Mouse (Mus musculus) inflammation-experienced regulatory T-cells, adult 6 months (primary cell): ENCODE results near the gene Mrpl50. TPM values are rescaled to one million over a fixed set of nuclear protein-coding genes. Genes with fewer than 3 reads are reported as not detected.
"Not testable (repeated sequence)": the region's sequence is repeated elsewhere in the genome, so short reads cannot be mapped to it uniquely, and the experiment has no call there.

Source experiments
- ATAC-seq: one replicate; pipeline ENCODE4 v1.8.0; 2017
- polyA plus RNA-seq, 3 experiments: library from polyadenylated mRNA; unstranded; fragments of 100-300 nt; shearing (Covaris generic); gene quantifications; one replicate each; pipeline ENCODE4 v1.2.1; 2017

Mrpl50 gene
- polyA plus RNA-seq: 10 to 100 TPM; 29.4 to 38.3 (median 36.0) TPM

- peak; percentile 100 for ATAC-seq
Observed at GRCm38 (mm10) chr4:49520572-49521340, at the start of gene Mrpl50, which contains the start of gene Zfp189. Mrpl50 (minus strand) TSS chr4:49521093. Zfp189 (plus strand) TSS chr4:49521176.

DNA sequence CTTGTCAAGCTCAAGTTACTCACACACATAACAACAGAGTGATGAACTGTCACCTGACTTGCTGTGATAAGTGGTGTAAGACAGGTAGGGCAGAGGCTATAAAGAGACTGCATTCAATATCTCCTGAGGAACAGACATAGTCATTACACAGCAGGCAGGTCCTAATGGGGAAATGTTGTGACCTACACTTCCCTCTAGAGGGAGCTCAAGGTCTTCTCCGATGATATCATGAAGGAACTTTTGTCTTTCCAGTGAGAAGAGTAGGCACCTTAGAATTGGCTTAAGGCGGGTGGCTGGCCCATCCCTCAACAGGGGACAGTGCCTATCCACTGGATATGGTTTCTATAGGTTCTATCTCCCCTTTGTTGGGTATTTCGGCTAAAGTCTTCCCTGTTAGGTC lies 46.7 kb upstream of the Mrpl50 start:
- peak; percentile 80 for ATAC-seq

DNA sequence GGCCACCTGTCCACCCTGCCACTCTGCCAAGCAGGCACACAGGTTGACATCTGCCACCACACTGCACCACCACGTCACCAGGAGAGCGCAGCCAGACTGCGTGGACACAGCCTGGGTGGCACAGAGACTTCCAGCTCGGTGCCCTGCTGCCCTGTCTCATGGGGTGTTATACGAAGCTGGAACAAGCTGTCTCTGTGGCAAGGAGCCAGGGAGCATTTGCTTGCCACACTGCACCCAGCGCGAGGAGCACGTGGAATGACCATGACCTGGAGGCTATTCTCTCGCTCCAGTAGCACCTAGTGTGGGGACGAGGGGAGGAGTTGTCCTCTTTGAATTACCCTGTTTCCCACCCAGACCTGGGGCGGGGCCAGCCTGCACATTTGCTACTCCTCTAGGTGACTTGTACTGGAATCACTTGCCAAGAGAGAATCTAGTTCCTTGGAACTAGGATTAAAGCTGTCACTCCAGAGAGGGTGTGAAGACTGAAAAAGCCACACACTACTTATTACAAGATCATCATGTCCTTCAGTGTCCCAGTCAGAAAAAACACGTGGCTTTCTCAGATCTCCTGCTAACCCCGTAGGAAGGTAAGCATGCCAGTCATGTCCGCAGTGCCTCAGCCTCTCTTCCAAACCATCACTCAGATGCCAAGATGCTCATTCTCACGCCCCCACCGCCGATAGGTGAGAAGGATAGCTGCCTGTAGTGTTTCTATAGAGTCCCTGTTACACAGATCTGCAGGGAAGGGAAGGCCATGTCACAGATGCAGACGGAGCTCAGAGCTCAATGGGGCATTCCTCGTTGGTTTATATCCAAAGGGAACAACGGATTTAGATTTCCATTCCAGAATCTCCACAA lies 39.3 kb upstream of the Mrpl50 start:
- ATAC-seq: no peak

GRCm38 (mm10) chr4:49558181-49558580 lies 37.3 kb upstream of the Mrpl50 start:
- no peak for ATAC-seq

GRCm38 (mm10) chr4:49557375-49557774 lies 36.5 kb upstream of the Mrpl50 start:
- no peak for ATAC-seq

GRCm38 (mm10) chr4:49553380-49553779 lies 32.5 kb upstream of the Mrpl50 start:
- no peak for ATAC-seq

DNA sequence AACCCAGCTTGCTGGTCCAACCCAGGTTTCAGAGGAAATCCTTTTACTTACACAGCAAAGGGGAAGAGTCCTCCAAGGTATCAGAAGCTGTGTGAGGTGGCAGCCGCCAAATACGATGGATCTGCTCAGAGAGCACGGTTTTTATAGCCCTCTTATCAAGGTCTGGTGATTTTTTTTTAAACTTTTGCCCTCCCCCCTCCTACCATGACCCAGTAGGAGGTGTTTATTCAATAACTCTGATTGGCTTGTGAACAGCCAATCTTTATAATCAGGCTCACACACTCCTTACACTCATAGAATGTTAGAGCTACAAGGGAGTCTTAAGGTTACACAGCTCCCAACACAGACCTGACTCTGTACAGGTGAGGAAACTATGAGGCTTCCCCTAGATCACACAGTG lies 28.5 kb upstream of the Mrpl50 start, which contains the start of gene Aldob:
Aldob (minus strand) TSS at position 164 of the 400 bp plus-strand sequence.
- ATAC-seq: no peak

- no peak for ATAC-seq
Observed at GRCm38 (mm10) chr4:49547544-49548219, 26.8 kb upstream of the Mrpl50 start.

DNA sequence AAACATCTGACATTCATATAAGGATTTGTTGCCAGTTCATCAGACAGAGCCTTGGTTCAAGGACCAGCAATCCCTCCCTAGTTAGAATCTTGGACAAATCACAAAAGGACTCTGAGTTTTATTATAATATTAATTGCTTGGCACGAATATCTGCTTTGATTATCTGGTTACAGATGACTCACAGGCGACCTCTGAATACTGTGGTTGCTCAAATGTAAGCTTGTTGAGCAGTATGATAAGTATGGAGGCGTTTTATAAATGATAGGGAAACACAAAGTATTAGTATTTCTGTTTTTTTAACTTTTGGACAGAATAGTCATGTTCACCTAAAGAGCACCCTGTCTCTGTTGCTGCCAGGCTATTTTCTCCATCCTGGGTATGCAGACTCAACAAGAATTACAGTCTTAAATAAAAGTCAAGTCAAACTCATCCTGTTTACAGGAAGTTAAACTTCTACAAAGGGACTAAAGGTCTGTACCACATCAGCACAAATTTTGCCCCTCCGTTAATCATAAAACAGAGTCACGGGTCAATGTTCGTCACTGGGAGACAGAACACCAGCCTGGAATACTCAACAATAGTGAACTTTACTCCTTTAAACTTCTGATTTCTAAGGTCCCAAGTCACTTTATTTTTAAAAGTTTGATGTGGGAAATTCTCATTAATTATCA lies 26.1 kb upstream of the Mrpl50 start:
- no peak for ATAC-seq

DNA sequence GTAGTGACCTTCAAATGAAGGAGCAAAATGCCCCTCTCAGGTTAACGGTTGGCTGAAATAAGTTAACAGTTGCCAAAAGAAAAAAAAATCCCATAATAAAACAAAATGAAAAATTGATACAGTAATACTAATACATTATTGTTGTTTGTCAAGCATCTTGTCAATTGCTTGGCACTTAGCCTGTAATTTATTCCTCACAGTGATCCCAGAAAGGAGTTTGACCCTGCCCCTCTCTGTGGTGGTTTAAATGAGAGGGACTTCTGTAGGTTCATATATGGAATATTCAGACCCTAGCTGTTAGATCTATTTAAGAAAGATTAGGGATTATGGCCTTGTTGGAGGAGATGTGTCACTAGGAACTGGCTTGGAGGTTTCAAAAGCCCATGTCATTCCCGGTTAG lies 25.1 kb upstream of the Mrpl50 start:
- ATAC-seq: no peak

- no peak for ATAC-seq
Observed at GRCm38 (mm10) chr4:49540966-49541365, 20.1 kb upstream of the Mrpl50 start.

DNA sequence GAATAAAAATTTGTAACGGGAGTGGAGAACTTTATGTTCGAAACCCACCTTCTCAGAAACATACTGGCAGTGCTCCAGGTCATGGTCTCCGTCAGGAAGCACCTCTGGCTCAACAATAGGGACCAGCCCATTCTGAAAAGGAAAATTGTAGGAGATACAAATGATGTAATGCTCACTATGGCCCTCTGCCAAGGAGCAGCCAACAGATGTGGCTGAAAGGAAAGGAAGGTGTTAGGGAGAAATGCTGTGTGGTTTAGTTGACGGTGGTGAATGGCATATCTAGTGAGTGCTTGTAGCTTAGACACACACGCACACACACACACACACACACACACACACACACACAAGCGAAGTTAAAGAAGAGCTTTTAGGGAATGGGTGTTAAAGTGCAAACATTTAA lies 18.8 kb upstream of the Mrpl50 start:
- ATAC-seq: no peak

DNA sequence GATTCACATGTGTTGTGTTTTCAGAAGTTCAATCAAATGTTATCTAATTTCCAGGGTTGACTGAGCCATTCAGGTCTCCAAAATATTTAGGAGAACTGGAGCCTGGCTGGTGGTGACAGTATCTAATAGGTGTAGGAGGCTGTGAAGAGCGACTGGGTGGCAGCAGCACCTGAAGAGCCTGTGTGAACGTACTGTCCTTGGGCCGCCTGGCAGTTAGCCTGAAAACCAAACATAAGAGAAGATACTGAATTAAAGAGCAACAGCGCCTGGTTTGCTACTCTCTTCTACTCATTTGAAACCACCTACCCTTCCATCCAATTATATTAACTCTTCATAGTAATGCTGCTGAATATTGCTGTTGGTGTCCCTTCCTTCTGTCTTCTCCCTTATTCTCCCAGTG lies 15.8 kb upstream of the Mrpl50 start:
- no peak for ATAC-seq

DNA sequence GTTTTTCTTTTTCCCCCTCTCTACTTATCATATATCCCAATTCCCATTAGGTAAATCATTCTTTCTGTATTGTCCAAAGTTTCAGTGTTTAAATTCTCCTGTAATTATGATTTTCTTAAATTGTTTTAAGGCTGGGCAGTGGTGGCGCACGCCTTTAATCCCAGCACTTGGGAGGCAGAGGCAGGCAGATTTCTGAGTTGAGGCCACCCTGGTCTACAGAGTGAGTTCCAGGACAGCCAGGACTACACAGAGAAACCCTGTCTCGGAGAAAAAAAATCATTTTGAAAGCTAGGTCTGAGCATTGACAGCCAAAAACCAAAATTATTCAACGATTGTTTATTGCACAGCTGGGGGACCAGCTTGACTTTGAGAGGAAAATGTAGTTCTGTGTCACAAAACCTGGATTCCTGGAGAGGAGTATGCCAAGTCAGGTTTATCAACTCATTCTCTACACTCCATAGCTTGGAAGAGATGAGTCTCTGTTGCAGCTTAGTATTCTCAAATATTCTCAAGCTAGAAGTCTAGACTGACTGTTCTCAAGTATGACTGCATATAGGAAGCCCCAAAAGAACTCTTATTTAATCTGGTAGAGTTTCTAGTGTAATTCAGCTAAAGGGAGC lies 14.9 kb upstream of the Mrpl50 start:
- ATAC-seq: no peak

DNA sequence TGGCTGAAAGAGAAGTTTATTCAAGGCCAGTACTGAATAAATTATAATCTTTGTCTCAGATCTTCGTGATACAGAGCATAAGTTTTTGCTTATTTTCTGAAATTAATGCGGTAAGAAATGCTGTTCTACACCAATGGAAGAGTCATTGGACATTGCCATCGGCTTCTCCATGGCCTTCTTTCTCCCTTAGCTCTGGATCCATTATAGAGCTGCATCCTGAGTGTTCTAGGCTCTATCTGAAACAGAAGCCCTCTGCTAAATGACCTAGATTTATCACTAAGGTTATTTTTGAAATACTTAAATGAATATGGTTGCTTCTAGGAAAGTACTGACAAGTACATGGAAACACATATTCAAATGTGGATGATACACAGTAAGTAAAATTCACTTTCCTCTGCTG lies 14.1 kb upstream of the Mrpl50 start:
- ATAC-seq: no peak

GRCm38 (mm10) chr4:49522576-49522975 lies 1.7 kb upstream of the Mrpl50 start:
- no peak for ATAC-seq

GRCm38 (mm10) chr4:49521346-49521745 lies 453 bp upstream of the Mrpl50 start:
- ATAC-seq: no peak

DNA sequence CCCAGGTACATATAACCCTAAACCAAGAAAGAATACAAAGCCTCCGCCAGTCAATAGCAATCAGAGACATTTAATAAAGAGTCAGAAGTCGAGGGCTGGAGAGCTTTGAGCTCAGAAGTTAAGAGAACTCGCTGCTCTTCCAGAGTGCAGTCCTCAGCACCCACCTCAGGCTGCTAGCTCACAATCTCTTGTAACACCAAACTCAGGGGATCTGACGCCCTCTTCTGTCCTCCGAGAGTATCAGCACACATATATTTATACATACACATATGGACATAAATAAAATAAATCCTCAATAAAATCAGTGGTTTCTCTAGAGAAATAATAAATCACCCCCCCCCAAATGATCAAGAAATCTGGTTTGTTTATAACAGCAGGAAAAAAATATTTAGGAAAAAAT lies 1.4 kb downstream of the Mrpl50 start:
- ATAC-seq: no peak

DNA sequence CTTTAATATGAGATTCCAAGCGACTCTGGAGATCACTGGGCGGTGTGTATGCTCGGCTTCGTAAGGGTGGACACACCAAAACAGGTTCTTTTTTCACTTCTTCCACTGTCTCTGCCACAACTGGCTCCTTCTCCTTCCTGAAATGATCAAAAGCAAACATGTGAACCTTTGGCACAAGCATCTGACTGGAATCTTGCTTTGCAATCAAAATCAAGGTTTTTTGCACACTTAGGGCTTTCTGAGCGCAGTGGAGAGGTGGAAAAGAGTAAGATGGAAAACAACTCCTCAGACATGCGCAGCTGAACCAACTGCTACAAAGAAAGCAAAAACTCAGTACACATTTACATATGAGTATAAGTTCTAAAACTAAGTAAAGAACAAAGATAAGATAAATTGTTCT lies 6.5 kb downstream of the Mrpl50 start:
- no peak for ATAC-seq

DNA sequence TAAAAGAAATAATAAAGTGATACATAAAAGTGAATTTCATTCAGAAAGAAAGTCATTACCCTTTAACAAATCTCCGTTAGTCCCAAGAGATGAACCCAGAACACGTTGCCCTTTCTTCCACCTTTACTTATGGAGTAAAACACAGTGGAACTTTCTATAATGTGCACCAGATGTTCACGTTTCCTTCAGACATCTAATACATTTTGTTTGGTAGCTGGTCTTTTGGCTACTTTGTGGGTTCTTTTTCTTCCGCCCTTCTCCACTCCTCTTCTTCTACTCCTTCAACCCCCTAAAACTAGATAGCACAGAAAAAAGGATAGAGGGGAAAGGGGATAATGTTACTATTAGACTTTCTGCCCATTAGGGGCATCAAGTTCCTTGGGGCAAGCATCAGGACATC lies 8.3 kb downstream of the Mrpl50 start:
- ATAC-seq: no peak

GRCm38 (mm10) chr4:49510236-49510835 lies 10.6 kb downstream of the Mrpl50 start:
- not testable (repeated sequence) for ATAC-seq

DNA sequence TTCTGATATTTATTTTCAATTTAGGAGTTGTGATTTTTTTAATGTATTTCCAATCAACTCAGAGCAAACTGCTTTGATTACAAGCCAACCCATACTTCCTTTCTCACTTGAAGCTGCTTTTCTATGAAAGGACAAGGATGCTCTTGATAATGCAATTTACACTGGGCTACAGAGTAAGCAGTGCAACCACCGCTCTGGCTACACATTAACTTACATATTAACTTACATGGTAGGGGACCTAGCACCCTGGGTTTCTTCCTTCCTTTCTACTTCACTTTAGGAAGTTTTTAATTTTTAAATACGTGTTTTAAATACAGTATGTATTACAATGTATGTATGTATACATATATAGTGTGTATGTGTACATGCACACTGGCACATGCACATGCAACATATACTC lies 11.7 kb downstream of the Mrpl50 start:
- ATAC-seq: no peak
